Mouse (Mus musculus): Measurements from ENCODE around the gene Hspa2. TPM values are rescaled to one million over a fixed set of nuclear protein-coding genes. Genes with fewer than 3 reads are reported as not detected.

Hspa2 gene
- polyA plus RNA-seq (2017; shearing (Covaris generic)) = 1.9 TPM

GRCm38 (mm10) chr12:76403886-76404537 is at the start of gene Hspa2:
Hspa2 (plus strand) TSS chr12:76404176.

DNA sequence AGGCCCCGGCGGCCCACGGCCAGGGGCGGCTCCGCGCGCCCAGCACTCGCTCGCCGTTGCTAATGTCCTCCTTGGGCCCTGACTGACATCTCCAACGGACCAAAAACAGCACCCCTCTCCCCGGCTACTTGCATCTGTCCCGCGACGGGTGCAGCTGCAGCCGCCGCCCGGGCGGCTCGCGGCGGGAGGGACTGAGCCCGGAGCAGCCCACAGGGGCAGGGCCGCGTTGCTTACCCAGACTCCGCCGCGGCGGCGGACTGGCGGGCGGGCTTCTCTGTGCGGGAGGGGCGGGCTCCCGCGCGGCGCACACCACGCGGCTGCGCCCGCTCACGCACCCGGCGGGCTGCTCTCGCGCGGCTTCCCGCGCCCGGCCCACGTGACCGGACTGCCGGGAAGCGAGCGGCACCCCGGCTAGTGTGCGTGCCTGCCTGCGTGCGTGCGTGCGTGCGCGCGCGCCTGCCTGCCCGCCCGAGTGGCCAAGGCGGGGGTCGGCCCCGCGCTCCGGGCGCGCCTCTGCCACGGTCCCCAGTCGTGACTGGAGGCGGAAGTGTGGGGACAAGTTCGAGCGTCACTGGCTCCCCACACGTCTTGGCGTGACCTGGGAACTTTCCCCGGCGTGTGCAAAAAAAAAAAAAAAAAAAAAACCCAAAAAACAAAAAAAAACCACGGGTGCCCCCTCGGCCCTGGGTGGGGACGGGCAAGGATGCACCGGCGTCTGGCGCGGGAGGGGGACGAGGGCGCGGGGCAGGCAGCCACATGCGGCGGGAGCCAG is 34.6 kb upstream of the Hspa2 start, which contains the start of gene Zbtb25:
Zbtb25 (minus strand) TSS at position 397 of the 772 bp plus-strand sequence.

DNA sequence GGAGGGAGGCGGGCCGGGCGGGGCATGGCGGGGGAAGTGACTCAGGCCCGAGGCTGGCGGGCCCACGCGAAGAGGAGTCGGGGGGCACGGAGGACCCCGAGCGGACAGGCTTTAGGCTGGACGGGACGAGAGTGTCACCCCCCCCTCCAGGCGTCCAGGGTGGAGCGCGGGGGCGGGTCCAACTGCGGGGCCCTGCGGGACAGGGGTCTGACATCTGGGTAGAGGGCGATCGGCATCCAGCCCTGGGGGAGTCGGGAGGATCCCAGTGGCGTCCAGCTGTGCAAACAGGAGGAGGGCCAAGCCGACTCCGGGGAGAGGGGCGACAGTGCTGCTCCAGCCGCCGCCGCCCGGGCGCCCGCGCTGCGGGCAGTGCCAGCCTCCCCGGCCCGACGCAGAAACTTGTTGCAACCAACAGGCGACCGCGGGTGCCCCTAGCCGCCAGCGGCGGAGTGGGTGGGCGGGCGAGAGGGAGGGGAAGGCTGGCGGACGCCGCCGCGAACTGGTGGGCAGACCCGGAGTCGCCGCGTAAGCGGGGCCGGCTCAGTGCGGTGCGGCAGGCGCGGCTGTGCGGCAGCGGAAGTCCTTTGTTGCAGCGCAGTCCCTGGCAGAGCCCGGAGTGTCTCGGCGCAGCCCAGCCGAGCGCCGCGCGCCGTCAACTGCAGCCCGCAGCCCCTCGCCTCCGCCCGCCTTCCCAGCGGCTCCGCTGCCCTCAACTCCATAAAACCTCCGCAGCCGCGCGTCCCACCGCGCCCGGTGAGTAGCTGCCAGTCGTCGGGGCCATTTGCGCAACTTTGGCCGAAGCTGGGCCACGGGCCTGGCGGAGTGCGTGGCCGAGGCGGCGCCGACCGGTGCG is 33.8 kb upstream of the Hspa2 start, which contains the start of gene Zbtb1:
Zbtb1 (plus strand) TSS at position 289 of the 853 bp plus-strand sequence.

DNA sequence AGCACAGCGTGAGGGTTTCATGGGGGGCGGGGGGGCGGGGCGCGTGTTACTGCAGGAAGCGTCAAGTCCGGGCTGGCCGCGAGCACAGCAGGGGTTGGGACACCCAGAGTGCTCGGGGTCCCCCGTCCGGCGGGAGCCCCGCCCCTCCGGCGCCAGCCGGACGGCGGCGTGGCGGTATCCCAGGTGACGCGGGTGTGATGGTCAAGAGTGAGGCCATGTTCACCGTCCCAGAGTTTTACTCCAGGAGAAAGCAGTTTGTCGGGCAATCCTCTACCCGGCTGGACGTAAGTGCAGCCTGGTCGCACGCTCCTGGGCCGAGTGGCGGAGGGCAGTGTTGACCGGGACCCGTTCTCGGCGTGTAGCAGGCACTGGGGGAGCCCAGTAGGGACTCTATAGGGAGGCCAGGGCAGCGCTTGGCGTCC is 13.5 kb downstream of the Hspa2 start, which contains the start of gene Ppp1r36:
Ppp1r36 (plus strand) TSS at position 106 of the 422 bp plus-strand sequence.

Other genes with a start within 250 kb of the Hspa2 start
- not detected for gene Esr2, start 226.9 kb upstream of the Hspa2 start, polyA plus RNA-seq (2017; shearing (Covaris generic))
- not detected for gene Tex21, start 157.4 kb upstream of the Hspa2 start, polyA plus RNA-seq (2017; shearing (Covaris generic))
- gene Mthfd1, start 148.9 kb upstream of the Hspa2 start, polyA plus RNA-seq (2017; shearing (Covaris generic)) = 50.7 TPM
- 1.4 TPM for gene Akap5, start 79.3 kb upstream of the Hspa2 start, polyA plus RNA-seq (2017; shearing (Covaris generic))
- 62.1 TPM for gene Zbtb25, start 34.6 kb upstream of the Hspa2 start, polyA plus RNA-seq (2017; shearing (Covaris generic))
- gene Zbtb1, start 33.9 kb upstream of the Hspa2 start, polyA plus RNA-seq (2017; shearing (Covaris generic)) = 25.3 TPM
- gene Ppp1r36, start 13.4 kb downstream of the Hspa2 start, polyA plus RNA-seq (2017; shearing (Covaris generic)) = 0.08 TPM
- 0.95 TPM for gene Plekhg3, start 126.7 kb downstream of the Hspa2 start, polyA plus RNA-seq (2017; shearing (Covaris generic))

Data from CD4-positive, CD25-positive, alpha-beta regulatory T cell (primary cell).